Mouse (Mus musculus): ENCODE results near the gene Dysf.

- TF ChIP-seq CTCF (IDR thresholded peaks at IDR 0.05; ENCODE audit: low read depth), result no peak
- TF ChIP-seq EP300 (IDR thresholded peaks at IDR 0.05; ENCODE audit: low read depth), result no peak
Measured at GRCm38 (mm10) chr6:84246101-84246760, 237.8 kb downstream of the Dysf start.

All from liver, embryonic 14.5 days (tissue).